Mouse (Mus musculus) erythroblast, embryonic 14.5 days (primary cell): ENCODE measurements around the gene Fam47e.

ENCODE experiments used
- GATA1 ChIP-seq: IDR thresholded peaks from 2 replicates; pipeline ENCODE4 v1.6.1; 2012; ENCODE audit warnings: low read length, inconsistent platforms, mixed read lengths
- TAL1 ChIP-seq: IDR thresholded peaks from 3 replicates; pipeline ENCODE4 v1.6.1; 2012; ENCODE audit warnings: low read length, inconsistent platforms, mixed read lengths

GRCm38 (mm10) chr5:92539698-92540097 is 15.2 kb upstream of the Fam47e start:
- TF ChIP-seq GATA1 (no peak), TAL1 (no peak)
